Mouse (Mus musculus) R1 (cell line): ENCODE measurements around the gene Tmem26.
A peak's percentile ranks its signal among the peaks of the same experiment; 100 is the strongest.
"Not testable (repeated sequence)": the region's sequence is repeated elsewhere in the genome, so short reads cannot be mapped to it uniquely, and the experiment has no call there.

Experiments used
- DNase-seq: peaks from one replicate; pipeline ENCODE4 v3.0.0-alpha.2; 2018; ENCODE audit warnings: low read depth, low spot score

Tmem26 gene

GRCm38 (mm10) chr10:68723568-68724360, at the start of gene Tmem26:
TSS of gene Tmem26 (plus strand) at chr10:68723646.
- peak; percentile 22 for DNase-seq

GRCm38 (mm10) chr10:68678678-68679077, 44.8 kb upstream of the Tmem26 start:
- DNase-seq = peak; percentile 6

GRCm38 (mm10) chr10:68681233-68681632, 42.2 kb upstream of the Tmem26 start:
- no peak for DNase-seq

- DNase-seq = no peak
These were observed 37.9 kb upstream of the Tmem26 start for GRCm38 (mm10) chr10:68685510-68685909.

- DNase-seq = no peak
These were observed 32.3 kb upstream of the Tmem26 start for GRCm38 (mm10) chr10:68691116-68691515.

- DNase-seq = no peak
These were observed 31.0 kb upstream of the Tmem26 start for GRCm38 (mm10) chr10:68692401-68692800.

- no peak for DNase-seq
These were observed 27.6 kb upstream of the Tmem26 start for GRCm38 (mm10) chr10:68695760-68696336.

GRCm38 (mm10) chr10:68704268-68704667, 19.2 kb upstream of the Tmem26 start:
- DNase-seq = no peak

- DNase-seq = no peak
These were observed 17.9 kb upstream of the Tmem26 start for GRCm38 (mm10) chr10:68705471-68706036.

GRCm38 (mm10) chr10:68707014-68707852, 16.2 kb upstream of the Tmem26 start:
- DNase-seq = no peak

GRCm38 (mm10) chr10:68712926-68713325, 10.5 kb upstream of the Tmem26 start:
- no peak for DNase-seq

GRCm38 (mm10) chr10:68714302-68714701, 9.1 kb upstream of the Tmem26 start:
- peak; percentile 10 for DNase-seq

GRCm38 (mm10) chr10:68715396-68715795, 8.1 kb upstream of the Tmem26 start:
- DNase-seq = no peak

- no peak for DNase-seq
These were observed 5.1 kb upstream of the Tmem26 start for GRCm38 (mm10) chr10:68718375-68718774.

GRCm38 (mm10) chr10:68720887-68721400, 2.5 kb upstream of the Tmem26 start:
- no peak for DNase-seq

- no peak for DNase-seq
These were observed 431 bp upstream of the Tmem26 start for GRCm38 (mm10) chr10:68723015-68723414.

- peak; percentile 19 for DNase-seq
These were observed 895 bp downstream of the Tmem26 start for GRCm38 (mm10) chr10:68724361-68724720.

- no peak for DNase-seq
These were observed 4.0 kb downstream of the Tmem26 start for GRCm38 (mm10) chr10:68727464-68727863.

- no peak for DNase-seq
These were observed 12.2 kb downstream of the Tmem26 start for GRCm38 (mm10) chr10:68735621-68736020.

- no peak for DNase-seq
These were observed 13.9 kb downstream of the Tmem26 start for GRCm38 (mm10) chr10:68737391-68737790.

- DNase-seq = not testable (repeated sequence)
These were observed 15.5 kb downstream of the Tmem26 start for GRCm38 (mm10) chr10:68738981-68739380.

- no peak for DNase-seq
These were observed 16.8 kb downstream of the Tmem26 start for GRCm38 (mm10) chr10:68740251-68740650.
